Mouse (Mus musculus): ENCODE measurements around the gene Cpm. TPM values are rescaled to one million over a fixed set of nuclear protein-coding genes. Genes with fewer than 3 reads are reported as not detected.

Gene Cpm
- polyA plus RNA-seq, 1 experiment from 2014 or later = 5.9 TPM

DNA sequence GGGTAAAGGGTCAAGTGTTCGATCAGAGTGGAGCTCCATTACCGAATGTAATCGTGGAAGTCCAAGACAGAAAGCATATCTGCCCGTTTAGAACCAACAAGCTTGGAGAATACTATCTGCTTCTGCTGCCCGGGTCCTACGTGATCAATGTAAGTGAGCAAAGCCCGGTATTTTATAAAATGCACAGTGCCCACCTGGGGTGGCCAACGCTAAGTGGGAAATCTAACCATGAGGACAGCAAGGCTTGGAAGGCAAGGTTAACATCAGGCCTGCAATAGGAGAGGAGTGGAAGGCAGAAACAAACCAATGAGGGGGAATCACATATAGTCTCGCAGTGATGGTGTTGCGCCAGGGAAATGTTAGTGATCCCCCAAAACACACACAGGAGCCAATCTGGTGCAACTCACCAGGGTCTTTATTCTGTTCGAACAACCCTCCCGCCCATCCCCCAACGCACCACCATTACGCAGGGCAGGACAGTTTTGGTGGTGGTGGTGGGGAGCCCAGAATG lies 50.7 kb downstream of the Cpm start:
- H3K4me3 ChIP-seq = no peak overlapping the region
- peaks cover 12% of the 10 kb centered on the region for H3K4me1 ChIP-seq
- DNase-seq (ENCODE audit: extremely low spot score, low spot score) = no peak
- no peaks in the 10 kb centered on the region for H3K9me3 ChIP-seq
- no peaks in the 10 kb centered on the region; the same call in 1 of the 2 replicates for H3K27me3 ChIP-seq (ENCODE audit: poor library complexity, severe bottlenecking)
- no peak overlapping the region for H3K27ac ChIP-seq
- 0 out of 2 replicates have a peak, but pooled peaks cover 4% of the 10 kb centered on the region for H3K36me3 ChIP-seq (replicated peaks)
- WGBS = 93% methylated on average over 14 of the region's 14 CpGs

DNA sequence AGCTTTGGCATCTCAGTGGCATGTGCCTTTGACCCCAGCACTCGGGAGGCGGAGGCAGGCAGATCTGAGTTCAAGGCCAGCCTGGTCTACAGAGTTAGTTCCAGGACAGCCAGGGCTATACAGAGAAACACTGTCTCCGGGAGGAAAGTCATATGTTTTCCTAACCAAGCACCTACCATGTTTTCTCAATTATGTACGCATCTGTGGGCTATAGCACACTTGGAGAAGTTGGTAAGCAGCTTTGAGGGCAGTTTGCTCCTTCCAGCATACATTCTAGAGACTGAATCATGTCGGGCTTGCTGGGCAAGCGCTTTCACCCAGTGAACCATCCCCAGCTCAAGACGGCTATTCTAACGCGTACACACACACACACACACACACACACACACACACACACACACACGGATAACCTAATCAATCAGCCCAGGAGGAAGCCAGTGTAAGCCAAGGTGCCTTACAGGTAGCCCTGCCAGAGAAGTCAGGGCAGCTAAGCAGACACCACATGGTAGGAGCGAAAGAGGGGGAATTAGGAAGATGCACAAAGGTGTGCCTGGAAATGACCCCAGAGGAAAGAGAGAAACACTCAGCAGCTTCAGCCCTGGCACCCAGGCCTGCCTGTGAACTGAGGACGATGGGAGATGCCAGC lies 51.7 kb downstream of the Cpm start:
- 89% methylated on average over 12 of the region's 12 CpGs for WGBS
- no peak for DNase-seq (ENCODE audit: extremely low spot score, low spot score)

DNA sequence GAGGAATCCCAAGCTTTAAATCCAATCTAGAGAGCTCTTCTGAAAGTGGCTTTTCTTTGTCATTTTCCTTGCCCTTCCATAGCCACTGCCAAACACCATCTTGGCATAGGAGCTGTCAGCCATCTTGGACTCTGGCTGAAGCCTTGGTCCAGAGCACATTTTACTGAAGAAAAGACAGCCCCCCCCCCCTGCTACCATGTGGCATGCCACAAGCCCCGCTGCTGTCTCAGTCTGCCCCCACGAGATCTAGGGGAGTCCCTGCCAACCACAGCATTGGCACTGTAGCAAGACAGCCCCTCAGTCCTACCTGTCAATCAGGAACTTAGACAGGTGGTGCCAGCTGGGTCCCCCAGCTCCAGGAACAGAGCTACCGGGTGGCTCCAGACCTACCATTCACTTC lies 52.2 kb downstream of the Cpm start:
- no peaks in the 10 kb centered on the region; the same call in 1 of the 2 replicates for H3K27me3 ChIP-seq (ENCODE audit: poor library complexity, severe bottlenecking)
- WGBS = 94% methylated on average over 3 of the region's 3 CpGs
- H3K4me3 ChIP-seq = no peak overlapping the region
- H3K27ac ChIP-seq = no peak overlapping the region
- H3K36me3 ChIP-seq (replicated peaks) = 0 out of 2 replicates have a peak, but pooled peaks cover 4% of the 10 kb centered on the region
- H3K4me1 ChIP-seq = peaks cover 2% of the 10 kb centered on the region; the same call in 1 of the 2 replicates
- H3K9me3 ChIP-seq = no peaks in the 10 kb centered on the region
- no peak for DNase-seq (ENCODE audit: extremely low spot score, low spot score)

More for the DNA sequence above, 51.7 kb downstream of the Cpm start:
- Histone ChIP-seq H3K27ac (no peak overlapping the region), H3K9me3 (no peaks in the 10 kb centered on the region), H3K4me3 (no peak overlapping the region), H3K36me3 (replicated peaks) (0 out of 2 replicates have a peak, but pooled peaks cover 4% of the 10 kb centered on the region), H3K4me1 (peaks cover 8% of the 10 kb centered on the region), H3K27me3 (ENCODE audit: poor library complexity, severe bottlenecking) (no peaks in the 10 kb centered on the region; the same call in 1 of the 2 replicates)

DNA sequence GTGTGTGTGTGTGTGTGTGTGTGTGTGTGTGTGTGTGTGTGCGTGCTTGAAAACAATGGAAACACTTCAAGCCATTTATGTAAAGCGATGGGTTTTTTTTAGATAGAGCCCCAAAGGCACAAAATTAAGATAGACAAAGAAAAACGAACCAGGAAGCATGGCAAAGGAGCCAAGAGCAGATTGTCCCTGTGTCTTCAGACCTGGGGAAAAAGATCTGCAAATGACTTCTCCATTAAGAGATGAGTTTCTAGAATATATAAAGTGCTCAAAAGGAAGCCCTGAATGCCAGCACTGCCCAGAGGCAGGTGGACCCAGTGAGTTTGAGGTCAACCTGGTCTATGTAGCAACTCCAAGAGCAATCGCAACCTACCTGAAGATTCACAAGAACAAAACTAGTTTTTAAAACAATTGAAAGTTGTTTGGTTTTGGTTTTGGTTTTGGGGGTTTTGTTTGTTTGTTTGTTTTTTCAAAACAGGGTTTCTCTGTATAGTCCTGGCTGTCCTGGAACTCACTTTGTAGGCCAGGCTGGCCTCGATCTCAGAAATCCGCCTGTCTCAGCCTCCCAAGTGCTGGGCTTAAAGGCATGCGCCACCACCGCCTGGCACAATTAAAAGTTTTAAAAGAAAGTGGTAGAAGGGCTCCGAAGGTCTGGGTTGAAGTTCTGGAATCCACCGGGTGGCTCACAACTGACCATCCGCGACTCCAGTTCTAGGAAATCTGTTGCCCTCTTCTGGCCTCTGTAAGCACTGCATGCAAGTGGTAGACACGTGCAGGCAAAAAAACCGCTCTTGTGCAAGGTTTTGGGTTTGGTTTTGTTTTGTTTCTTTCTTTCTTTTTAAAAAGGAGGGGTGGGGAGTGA lies 52.9 kb downstream of the Cpm start:
- no peaks in the 10 kb centered on the region for H3K4me1 ChIP-seq
- peak; percentile 41 for DNase-seq (ENCODE audit: extremely low spot score, low spot score)
- no peaks in the 10 kb centered on the region for H3K9me3 ChIP-seq
- H3K36me3 ChIP-seq (replicated peaks) = 0 out of 2 replicates have a peak, but pooled peaks cover 4% of the 10 kb centered on the region
- H3K4me3 ChIP-seq = no peak overlapping the region
- 70% methylated on average over 14 of the region's 14 CpGs for WGBS
- no peaks in the 10 kb centered on the region; the same call in 1 of the 2 replicates for H3K27me3 ChIP-seq (ENCODE audit: poor library complexity, severe bottlenecking)
- H3K27ac ChIP-seq = no peak overlapping the region

DNA sequence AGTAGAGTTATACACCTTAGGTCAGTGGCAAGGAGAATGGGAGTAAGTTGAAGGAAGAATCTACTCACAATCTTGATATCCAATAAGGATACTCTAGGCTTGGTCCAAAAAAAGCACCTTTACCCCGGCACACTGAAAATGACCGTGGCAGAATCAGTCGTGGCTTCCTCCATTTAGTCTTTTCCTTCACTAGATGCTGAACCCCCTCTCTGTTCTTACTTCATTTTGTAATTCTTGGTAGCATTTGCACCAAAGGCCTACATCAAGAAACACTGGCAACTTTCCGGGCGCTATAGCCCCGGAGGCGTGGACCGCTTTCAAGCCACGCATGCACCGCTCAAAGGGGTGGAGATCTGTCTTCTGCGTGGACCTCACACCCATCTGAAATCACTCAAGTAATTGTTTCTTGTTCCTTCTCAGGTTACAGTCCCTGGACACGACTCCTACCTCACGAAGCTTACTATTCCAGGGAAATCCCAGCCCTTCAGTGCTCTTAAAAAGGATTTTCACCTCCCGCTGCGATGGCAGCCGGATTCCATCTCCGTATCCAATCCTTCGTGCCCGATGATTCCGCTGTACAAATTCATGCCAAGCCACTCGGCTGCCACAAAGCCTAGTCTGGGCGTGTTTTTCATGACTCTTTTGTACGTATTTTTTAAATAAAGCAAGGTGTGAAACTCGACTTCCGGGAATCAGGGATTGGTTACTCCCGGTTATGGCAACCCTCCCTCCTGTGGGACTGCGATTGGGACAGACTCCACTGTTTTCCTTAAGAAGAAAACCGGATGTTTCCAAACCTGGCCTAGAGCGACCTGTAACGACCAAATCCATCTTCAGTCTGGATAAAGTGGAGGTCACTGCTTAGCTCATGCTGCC lies 53.8 kb downstream of the Cpm start:
- H3K4me1 ChIP-seq = no peaks in the 10 kb centered on the region
- no peak for DNase-seq (ENCODE audit: extremely low spot score, low spot score)
- WGBS = 83% methylated on average over 30 of the region's 30 CpGs
- no peaks in the 10 kb centered on the region; the same call in 1 of the 2 replicates for H3K27me3 ChIP-seq (ENCODE audit: poor library complexity, severe bottlenecking)
- H3K27ac ChIP-seq = no peak overlapping the region
- no peak overlapping the region for H3K4me3 ChIP-seq
- H3K36me3 ChIP-seq (replicated peaks) = peaks cover 12% of the 10 kb centered on the region
- H3K9me3 ChIP-seq = no peaks in the 10 kb centered on the region

DNA sequence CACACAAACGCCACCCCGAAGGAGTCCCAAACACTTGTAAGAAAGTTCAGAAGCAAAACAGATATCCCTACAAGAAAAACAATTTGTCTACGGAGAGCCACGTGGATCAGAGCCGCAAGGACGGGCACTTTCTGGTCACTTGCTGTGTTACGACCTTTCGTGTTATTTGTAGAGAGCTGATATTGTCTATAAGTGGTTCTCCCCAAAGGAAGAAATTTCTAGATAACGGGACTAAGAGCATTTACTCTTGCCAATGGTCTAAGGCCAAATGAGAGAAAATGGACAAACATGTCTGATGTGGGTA lies 54.4 kb downstream of the Cpm start:
- H3K4me1 ChIP-seq = no peaks in the 10 kb centered on the region
- peaks cover 18% of the 10 kb centered on the region for H3K36me3 ChIP-seq (replicated peaks)
- WGBS = 94% methylated on average over 9 of the region's 9 CpGs
- no peak for DNase-seq (ENCODE audit: extremely low spot score, low spot score)
- no peak overlapping the region for H3K27ac ChIP-seq
- H3K9me3 ChIP-seq = no peaks in the 10 kb centered on the region
- no peaks in the 10 kb centered on the region for H3K27me3 ChIP-seq (ENCODE audit: poor library complexity, severe bottlenecking)
- H3K4me3 ChIP-seq = no peak overlapping the region

DNA sequence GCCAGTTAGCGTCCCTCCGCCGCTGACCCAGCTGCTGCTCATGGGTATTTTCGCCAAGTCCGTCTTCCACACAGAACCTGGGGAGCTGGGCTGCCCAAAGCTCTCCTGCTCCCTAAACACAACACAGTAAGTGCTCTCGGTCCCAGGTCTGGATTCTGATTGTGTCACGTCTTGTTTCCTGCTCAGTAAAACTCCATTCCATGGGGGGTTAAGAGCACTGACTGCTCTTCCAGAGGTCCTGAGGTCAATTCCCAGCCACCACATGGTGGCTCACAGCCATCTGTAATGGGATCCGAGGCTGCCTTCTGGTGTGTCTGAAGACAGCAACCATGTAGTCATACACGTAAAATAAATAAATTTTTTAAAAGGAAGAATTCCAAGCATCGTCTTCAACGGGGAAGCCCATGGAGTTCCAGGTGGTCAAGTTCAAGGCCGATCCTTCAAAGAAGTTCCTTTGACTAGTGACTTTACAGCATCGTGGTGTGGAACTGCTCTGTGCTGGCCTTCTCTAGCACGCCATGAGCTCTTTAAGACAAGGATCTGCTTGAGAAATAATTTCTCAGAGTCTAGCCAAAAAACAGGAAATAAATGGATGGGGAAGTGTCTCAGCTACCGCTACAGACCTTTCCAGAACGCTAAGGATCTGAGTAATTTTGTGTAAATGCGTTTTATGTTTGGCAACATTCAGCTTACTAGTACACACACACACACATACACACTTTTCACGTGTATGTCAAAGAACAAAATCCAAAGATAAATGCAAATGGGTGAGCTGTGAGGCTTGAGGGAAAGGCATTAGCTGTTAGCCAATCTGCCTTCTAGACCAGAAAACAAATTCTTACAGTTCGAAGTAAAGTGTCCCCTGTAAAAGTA lies 55.2 kb downstream of the Cpm start:
- WGBS = 92% methylated on average over 19 of the region's 19 CpGs

DNA sequence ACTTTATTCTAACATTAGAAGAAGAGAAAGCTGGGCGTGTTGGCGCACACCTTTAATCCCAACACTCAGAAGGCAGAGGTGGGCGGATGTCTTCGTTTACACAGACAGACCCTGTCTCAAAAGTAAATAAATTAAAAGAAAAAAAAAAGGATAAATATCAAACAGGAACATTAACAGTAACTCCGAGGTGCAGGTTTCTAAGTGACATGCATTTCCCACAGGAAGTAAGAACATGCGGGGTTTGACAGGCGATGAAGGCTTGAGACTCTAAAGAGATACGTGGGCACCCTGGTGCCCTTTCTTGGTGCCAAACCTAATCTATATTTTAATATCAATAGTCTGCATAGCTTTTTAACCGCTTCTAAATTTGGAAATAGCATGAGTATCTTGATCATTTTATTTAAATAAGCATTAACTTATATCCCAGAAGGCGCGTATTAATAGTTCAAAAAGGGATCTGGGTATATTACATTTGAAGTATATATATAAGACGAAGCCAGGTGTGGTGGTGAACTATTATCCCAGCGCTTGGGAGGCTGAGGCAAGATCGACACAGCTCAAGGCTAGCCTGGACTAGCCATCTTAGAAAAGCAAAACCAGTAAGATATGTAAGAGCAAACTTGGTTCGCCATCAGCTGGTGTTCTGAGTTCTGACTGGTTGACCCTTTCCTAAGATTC lies 56.0 kb downstream of the Cpm start:
- peaks cover 34% of the 10 kb centered on the region for H3K36me3 ChIP-seq (replicated peaks)
- no peak overlapping the region for H3K27ac ChIP-seq
- no peak for DNase-seq (ENCODE audit: extremely low spot score, low spot score)
- no peak overlapping the region for H3K4me3 ChIP-seq
- no peaks in the 10 kb centered on the region for H3K4me1 ChIP-seq
- no peaks in the 10 kb centered on the region for H3K27me3 ChIP-seq (ENCODE audit: poor library complexity, severe bottlenecking)
- H3K9me3 ChIP-seq = no peaks in the 10 kb centered on the region
- 94% methylated on average over 15 of the region's 15 CpGs for WGBS

More for the DNA sequence above, 55.2 kb downstream of the Cpm start:
- Histone ChIP-seq H3K36me3 (replicated peaks) (peaks cover 26% of the 10 kb centered on the region), H3K27me3 (ENCODE audit: poor library complexity, severe bottlenecking) (no peaks in the 10 kb centered on the region), H3K9me3 (no peaks in the 10 kb centered on the region), H3K27ac (no peak overlapping the region), H3K4me1 (no peaks in the 10 kb centered on the region), H3K4me3 (no peak overlapping the region)
- no peak for DNase-seq (ENCODE audit: extremely low spot score, low spot score)

DNA sequence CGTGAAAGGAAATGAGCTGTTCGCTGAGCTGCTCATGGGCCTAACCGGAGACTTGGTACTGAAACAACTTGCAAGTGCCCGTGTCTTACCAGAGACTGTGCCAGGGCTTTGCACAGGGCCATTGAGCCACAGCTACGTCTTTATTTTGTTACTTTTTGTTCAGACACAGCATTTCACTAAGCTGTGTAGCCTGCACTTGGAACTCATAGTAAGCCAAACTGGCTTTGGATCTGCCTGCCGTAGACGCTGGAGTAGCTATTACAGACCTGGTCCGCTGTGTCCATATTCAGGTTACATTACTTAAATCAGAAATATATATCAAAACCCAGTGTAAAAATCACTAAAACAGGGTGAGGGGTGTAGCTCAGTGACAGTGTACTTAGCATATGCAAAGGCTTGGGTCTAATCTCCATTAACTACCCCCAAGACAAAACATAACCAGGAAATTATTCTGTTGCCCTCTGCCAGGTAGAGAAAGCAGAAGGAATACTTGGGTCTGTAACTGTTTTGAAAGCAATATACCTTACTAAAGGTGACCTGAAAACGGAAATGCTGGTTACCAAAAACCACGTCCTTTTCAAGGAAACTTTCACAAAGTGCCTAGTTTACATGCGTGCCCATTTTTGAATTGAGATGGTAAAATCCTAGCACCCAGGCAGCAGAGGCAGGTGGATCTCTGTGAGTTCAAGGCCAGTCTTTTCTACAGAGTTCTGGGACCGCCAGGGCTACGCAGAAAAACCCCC lies 56.7 kb downstream of the Cpm start:
- H3K4me3 ChIP-seq = no peak overlapping the region
- DNase-seq (ENCODE audit: extremely low spot score, low spot score) = no peak
- peaks cover 41% of the 10 kb centered on the region for H3K36me3 ChIP-seq (replicated peaks)
- no peaks in the 10 kb centered on the region for H3K9me3 ChIP-seq
- no peak overlapping the region for H3K27ac ChIP-seq
- no peaks in the 10 kb centered on the region for H3K4me1 ChIP-seq
- H3K27me3 ChIP-seq (ENCODE audit: poor library complexity, severe bottlenecking) = no peaks in the 10 kb centered on the region
- 96% methylated on average over 13 of the region's 13 CpGs for WGBS

DNA sequence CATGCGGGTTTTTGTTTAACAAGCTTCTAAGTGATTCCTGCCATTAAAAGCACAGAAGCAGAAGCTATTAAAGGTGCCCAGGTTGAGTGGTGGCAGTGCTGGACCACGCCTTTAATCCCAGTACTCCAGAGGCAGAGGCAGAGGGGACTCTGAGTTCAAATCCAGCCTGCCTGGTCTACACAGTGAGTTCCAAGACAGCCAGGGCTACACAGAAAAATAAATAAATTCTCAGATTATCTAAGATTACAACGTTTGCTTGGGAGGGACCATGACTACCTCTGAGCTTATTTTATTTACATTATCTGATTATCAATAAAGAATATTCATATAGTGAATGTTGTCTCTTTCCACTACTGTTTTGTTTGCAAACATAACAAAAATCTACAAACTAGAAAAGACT lies 57.7 kb downstream of the Cpm start:
- Histone ChIP-seq H3K4me1 (no peaks in the 10 kb centered on the region), H3K9me3 (no peaks in the 10 kb centered on the region), H3K36me3 (replicated peaks) (peaks cover 51% of the 10 kb centered on the region), H3K27ac (no peak overlapping the region), H3K27me3 (ENCODE audit: poor library complexity, severe bottlenecking) (no peaks in the 10 kb centered on the region), H3K4me3 (no peak overlapping the region)
- WGBS = 83% methylated on average over 3 of the region's 3 CpGs
- no peak for DNase-seq (ENCODE audit: extremely low spot score, low spot score)

DNA sequence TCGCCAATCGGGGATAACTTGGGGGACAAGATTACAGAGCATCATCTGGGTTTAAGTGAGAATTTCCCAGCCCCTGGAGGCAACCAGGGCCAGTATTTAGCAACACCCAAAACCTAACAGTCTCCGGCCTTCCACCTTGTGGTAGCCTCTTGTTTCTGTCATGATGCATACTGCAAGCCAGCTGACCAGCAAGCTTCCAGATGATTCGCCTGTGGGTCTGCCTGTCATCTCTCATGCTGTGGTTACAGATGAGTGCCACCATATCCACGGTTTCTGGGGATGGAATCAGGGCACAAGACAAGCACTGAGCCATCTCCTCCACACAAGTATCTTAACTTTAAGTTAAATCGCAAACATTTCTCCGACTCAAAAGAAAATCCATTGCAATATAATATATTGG lies 58.3 kb downstream of the Cpm start:
- no peaks in the 10 kb centered on the region for H3K4me1 ChIP-seq
- no peaks in the 10 kb centered on the region for H3K9me3 ChIP-seq
- WGBS = 88% methylated on average over 7 of the region's 7 CpGs
- H3K27me3 ChIP-seq (ENCODE audit: poor library complexity, severe bottlenecking) = no peaks in the 10 kb centered on the region
- H3K4me3 ChIP-seq = no peak overlapping the region
- no peak for DNase-seq (ENCODE audit: extremely low spot score, low spot score)
- peaks cover 57% of the 10 kb centered on the region for H3K36me3 ChIP-seq (replicated peaks)
- H3K27ac ChIP-seq = no peak overlapping the region

Data from forebrain, embryonic 10.5 days (tissue).